Mouse (Mus musculus) layer of hippocampus, postnatal 25 days (tissue): ENCODE measurements around the gene Il4. TPM values are rescaled to one million over a fixed set of nuclear protein-coding genes. Genes with fewer than 3 reads are reported as not detected.
"Not testable (repeated sequence)": the region's sequence is repeated elsewhere in the genome, so short reads cannot be mapped to it uniquely, and the experiment has no call there.

Source experiments
- DNase-seq, 2 experiments: peaks; one replicate each; pipeline ENCODE4 v3.0.0; 2022; ENCODE audit warnings: mixed read lengths in 2 of 2, low spot score in 1 of 2; ENCODE audit errors: extremely low spot score in 1 of 2
- total RNA-seq, 2 experiments: library from RNA; stranded (reverse); gene quantifications; 2 replicates each; pipeline ENCODE4 v1.2.3; 2021

The Il4 gene
- total RNA-seq, 2 experiments from 2014 or later: not detected

- no peak for DNase-seq
Measured at GRCm38 (mm10) chr11:53580562-53580961, 37.9 kb downstream of the Il4 start.

GRCm38 (mm10) chr11:53567224-53568014 lies 51.0 kb downstream of the Il4 start, which contains the start of gene Kif3a:
Kif3a (plus strand) TSS chr11:53567379.
- DNase-seq: peak; percentile 86 to 95

- no peak for DNase-seq
Measured at GRCm38 (mm10) chr11:53566646-53567045, 51.8 kb downstream of the Il4 start.

- no peak for DNase-seq
Measured at GRCm38 (mm10) chr11:53561986-53562385, 56.5 kb downstream of the Il4 start.

GRCm38 (mm10) chr11:53559980-53560379 lies 58.5 kb downstream of the Il4 start:
- DNase-seq: not testable (repeated sequence)

GRCm38 (mm10) chr11:53557992-53558391 lies 60.5 kb downstream of the Il4 start:
- not testable (repeated sequence) for DNase-seq

- DNase-seq: not testable (repeated sequence)
Measured at GRCm38 (mm10) chr11:53556529-53556928, 61.9 kb downstream of the Il4 start.

Other genes starting within 250 kb of the Il4 start
- not detected for gene Leap2, start 195.5 kb downstream of the Il4 start, total RNA-seq
- 100 to 1,000 TPM; 444 to 504 TPM for gene Uqcrq, start 187.8 kb downstream of the Il4 start, total RNA-seq
- gene Gdf9, start 187.6 kb downstream of the Il4 start, total RNA-seq: 1 to 10 TPM in 1 of 2 experiments, under 1 TPM in 1; 0.64 to 1.1 TPM
- under 1 TPM; 0.12 to 0.26 TPM for gene Gm10447, start 161.6 kb downstream of the Il4 start, total RNA-seq
- 1 to 10 TPM; 3.8 to 4.1 TPM for gene Shroom1, start 161.5 kb downstream of the Il4 start, total RNA-seq
- not detected for gene Gm9837, start 148.2 kb downstream of the Il4 start, total RNA-seq
- gene Gm9945, start 138.5 kb downstream of the Il4 start, total RNA-seq: 1 to 10 TPM; 1.8 to 2.5 TPM
- 100 to 1,000 TPM; 125 to 132 TPM for gene Sowaha, start 138.4 kb downstream of the Il4 start, total RNA-seq
- gene Sept8, start 99.4 kb downstream of the Il4 start, total RNA-seq: 100 to 1,000 TPM; 252 to 260 TPM
- 100 to 1,000 TPM; 120 to 131 TPM for gene Kif3a, start 51.3 kb downstream of the Il4 start, total RNA-seq
- gene Il13, start 16.0 kb upstream of the Il4 start, total RNA-seq: not detected
- 10 to 100 TPM; 10.7 to 13.0 TPM for gene Rad50, start 88.7 kb upstream of the Il4 start, total RNA-seq
- gene Il5, start 102.1 kb upstream of the Il4 start, total RNA-seq: not detected
- 1 to 10 TPM; 7.6 to 7.7 TPM for gene Irf1, start 151.3 kb upstream of the Il4 start, total RNA-seq
- 1 to 10 TPM; 1.0 to 1.8 TPM for gene Gm17334, start 154.5 kb upstream of the Il4 start, total RNA-seq
- gene Gm12216, start 240.6 kb upstream of the Il4 start, total RNA-seq: 1 to 10 TPM; 4.3 to 9.1 TPM